Mouse (Mus musculus): ENCODE measurements around the gene Mxd3.

- TF ChIP-seq UBTF (IDR thresholded peaks at IDR 0.05; ENCODE audit: low read depth, low read length) (no peak), ZMIZ1 (IDR thresholded peaks at IDR 0.05; ENCODE audit: low read depth, low read length) (no peak), MEF2A (IDR thresholded peaks at IDR 0.05; ENCODE audit: borderline replicate concordance, low read depth, low read length) (no peak), CTCF (conservative IDR thresholded peaks at IDR 0.05 in 1 of 2, IDR thresholded peaks at IDR 0.05 in 1 of 2; ENCODE audit: low read depth in 2 of 2, low read length in 2 of 2) (no peak), SMC3 (IDR thresholded peaks at IDR 0.05; ENCODE audit: low read depth, low read length) (no peak), POLR2A (IDR thresholded peaks at IDR 0.05; ENCODE audit: low read depth, low read length) (no peak), MAX (IDR thresholded peaks at IDR 0.05; ENCODE audit: low read length) (no peak), POLR2AphosphoS2 (IDR thresholded peaks at IDR 0.05; ENCODE audit: low read depth, low read length) (no peak), SIN3A (IDR thresholded peaks at IDR 0.05; ENCODE audit: low read length) (no peak), HCFC1 (IDR thresholded peaks at IDR 0.05; ENCODE audit: low read depth, low read length) (no peak)
These were observed 14.7 kb upstream of the Mxd3 start for GRCm38 (mm10) chr13:55344286-55344685.
